Mouse (Mus musculus) brain, embryonic 14.5 days (tissue): ENCODE measurements around the gene Slbp. TPM values are rescaled to one million over a fixed set of nuclear protein-coding genes. Genes with fewer than 3 reads are reported as not detected.
A peak's percentile ranks its signal among the peaks of the same experiment; 100 is the strongest.

ENCODE experiments used
- DNase-seq: peaks from one replicate; pipeline ENCODE4 v3.0.0-alpha.2; 2011; ENCODE audit warnings: low read depth
- CTCF ChIP-seq: fragments of 200-500 bp; IDR thresholded peaks from 2 replicates; pipeline ENCODE4 v1.5.1; 2012; ENCODE audit warnings: inconsistent platforms, mild to moderate bottlenecking, moderate library complexity, borderline replicate concordance; ENCODE audit not compliant: insufficient read depth, insufficient read length; ENCODE audit errors: extremely low read depth
- POLR2A ChIP-seq: fragments of 200-500 bp; IDR thresholded peaks from 2 replicates; pipeline ENCODE4 v1.6.1; 2012; ENCODE audit warnings: mild to moderate bottlenecking, inconsistent platforms, borderline replicate concordance; ENCODE audit not compliant: poor library complexity, insufficient read depth, insufficient read length, severe bottlenecking; ENCODE audit errors: extremely low read depth
- polyA plus RNA-seq: library from polyadenylated mRNA; depleted of rRNA; stranded (reverse); fragments of >200 nt; gene quantifications from 2 replicates; pipeline ENCODE4 v1.2.3, GENCODE M21; 2012

Gene Slbp
- polyA plus RNA-seq, 1 experiment = 66.6 TPM

DNA sequence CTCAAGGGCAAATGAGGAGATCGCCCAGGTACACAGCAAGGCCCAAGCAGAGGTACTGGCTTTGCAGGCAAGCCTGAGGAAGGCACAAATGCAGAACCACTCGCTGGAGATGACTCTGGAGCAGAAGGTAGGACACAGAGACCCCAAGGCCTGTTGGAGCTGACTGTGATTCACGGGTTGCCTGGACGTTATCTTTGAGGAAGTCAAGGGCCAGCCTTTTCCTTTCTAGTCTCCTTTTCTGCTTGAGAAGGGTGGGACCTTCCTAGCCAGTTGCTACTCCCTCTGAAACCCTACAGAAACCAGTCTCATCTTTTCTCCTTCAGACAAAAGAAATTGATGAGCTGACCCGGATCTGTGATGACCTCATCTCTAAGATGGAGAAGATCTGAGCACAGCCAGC lies 19.3 kb upstream of the Slbp start:
- no peak for DNase-seq
- no peak for TF ChIP-seq POLR2A
- no peak for TF ChIP-seq CTCF

DNA sequence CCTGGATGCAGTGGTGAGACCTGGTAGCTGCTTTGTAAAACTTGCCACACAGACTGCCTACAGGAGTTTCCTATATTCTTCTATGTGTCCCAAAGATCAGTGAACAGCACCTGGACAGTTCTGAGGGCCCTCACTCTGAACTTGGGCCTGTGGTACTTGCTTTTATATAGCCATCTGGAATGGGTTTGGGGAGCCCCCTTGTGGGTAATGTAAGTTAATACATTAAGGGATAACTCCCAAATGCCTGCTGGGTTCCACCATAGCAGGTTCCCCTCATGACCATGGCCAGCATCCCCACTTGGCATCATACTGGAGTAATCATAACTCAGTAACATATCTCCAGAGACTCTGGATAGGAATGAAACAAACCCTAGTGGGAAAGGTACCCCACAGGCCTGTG lies 15.8 kb upstream of the Slbp start:
- DNase-seq = peak; percentile 48
- TF ChIP-seq POLR2A (no peak), CTCF (peak; percentile 45; the same call in 1 of the 2 replicates)

- TF ChIP-seq CTCF = no peak
- TF ChIP-seq POLR2A = no peak
- no peak for DNase-seq
Observed at GRCm38 (mm10) chr5:33658664-33659050, 6.3 kb upstream of the Slbp start.

GRCm38 (mm10) chr5:33657787-33658663 lies 5.7 kb upstream of the Slbp start, which contains the start of the genes Tacc3 and Tmem129:
Tacc3 (plus strand) TSS chr5:33658128.
Tmem129 (minus strand) TSS chr5:33658416.
- TF ChIP-seq POLR2A = peak; percentile 58; the same call in 1 of the 2 replicates
- no peak for TF ChIP-seq CTCF
- peak; percentile 100 for DNase-seq

DNA sequence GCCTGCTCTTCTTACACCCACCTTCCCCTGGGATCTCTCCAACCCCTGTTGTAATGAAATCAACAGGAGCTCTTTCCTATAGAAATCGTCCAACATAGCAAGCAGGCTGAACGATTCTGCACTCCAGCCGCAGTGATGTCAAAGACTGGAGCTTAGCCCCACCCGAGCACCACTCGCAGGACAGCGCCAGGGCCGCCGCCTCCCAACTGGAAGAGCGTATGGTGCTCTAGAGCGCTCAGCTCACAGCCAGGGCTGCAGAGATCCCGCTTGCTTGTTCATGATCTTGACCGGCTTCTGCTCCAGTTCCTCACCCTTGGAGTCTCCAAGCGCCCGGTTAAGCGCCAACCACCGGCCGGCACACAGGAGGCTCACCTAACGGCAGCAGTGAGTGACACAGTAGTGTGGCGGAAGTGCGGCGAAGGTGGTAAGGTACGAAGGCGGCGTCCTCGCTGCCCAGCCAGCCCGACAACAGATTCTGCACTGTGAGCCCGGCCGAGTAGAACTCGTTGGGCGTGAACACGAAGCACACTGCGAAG lies 4.9 kb upstream of the Slbp start:
- DNase-seq = no peak
- TF ChIP-seq CTCF (no peak), POLR2A (no peak)

DNA sequence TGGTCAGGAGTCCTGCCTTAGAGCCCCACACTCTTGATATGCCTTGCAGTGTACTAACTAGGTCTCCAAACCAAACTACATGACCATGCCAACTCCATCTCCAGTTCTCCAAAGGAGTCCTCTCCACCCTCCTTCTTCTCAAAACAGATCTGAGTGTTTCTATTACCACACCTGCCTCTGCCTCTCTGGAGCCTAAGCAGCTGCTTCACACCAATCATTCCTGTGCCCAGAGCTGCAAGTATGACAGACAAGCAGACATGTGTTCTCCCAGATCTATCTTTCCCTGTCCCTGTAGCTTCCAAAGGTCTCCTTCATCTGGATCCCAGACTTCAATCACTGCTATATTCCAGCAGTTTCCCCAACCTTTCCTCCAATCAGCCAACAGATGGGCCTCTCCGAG lies 4.4 kb upstream of the Slbp start:
- DNase-seq = no peak
- TF ChIP-seq CTCF = no peak
- no peak for TF ChIP-seq POLR2A

GRCm38 (mm10) chr5:33655251-33655840 lies 3.0 kb upstream of the Slbp start:
- DNase-seq = no peak
- TF ChIP-seq CTCF (no peak), POLR2A (no peak)

GRCm38 (mm10) chr5:33654424-33654823 lies 2.0 kb upstream of the Slbp start:
- TF ChIP-seq CTCF (no peak), POLR2A (no peak)
- no peak for DNase-seq

DNA sequence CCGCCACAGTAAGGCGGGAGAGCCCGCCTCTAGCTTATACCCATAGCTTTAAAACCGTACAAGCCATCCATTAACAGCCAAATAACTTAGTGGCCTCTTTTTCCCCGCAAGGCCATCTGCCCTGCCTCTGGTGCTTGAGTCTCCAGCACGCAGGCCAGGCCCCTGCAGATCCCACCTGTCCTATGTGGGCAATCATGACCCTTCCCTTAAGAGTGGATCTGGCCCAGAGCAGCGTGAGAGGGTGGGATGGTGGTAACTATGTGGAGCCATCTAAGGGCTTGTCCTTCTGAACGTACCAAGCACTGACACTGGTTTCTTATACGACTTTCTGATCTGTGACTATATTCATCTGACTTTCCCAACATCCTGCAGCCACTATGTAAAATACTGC lies 404 bp upstream of the Slbp start:
- no peak for TF ChIP-seq POLR2A
- no peak for TF ChIP-seq CTCF
- DNase-seq = no peak

- TF ChIP-seq CTCF (no peak), POLR2A (no peak)
- DNase-seq = peak; percentile 71
Observed at GRCm38 (mm10) chr5:33651541-33651920, 843 bp downstream of the Slbp start.

GRCm38 (mm10) chr5:33651017-33651416 lies 1.4 kb downstream of the Slbp start:
- TF ChIP-seq CTCF (no peak), POLR2A (no peak)
- DNase-seq = no peak

- DNase-seq = peak; percentile 66
- TF ChIP-seq CTCF (peak; percentile 60; the same call in 1 of the 2 replicates), POLR2A (no peak)
Observed at GRCm38 (mm10) chr5:33640652-33641051, 11.7 kb downstream of the Slbp start.

DNA sequence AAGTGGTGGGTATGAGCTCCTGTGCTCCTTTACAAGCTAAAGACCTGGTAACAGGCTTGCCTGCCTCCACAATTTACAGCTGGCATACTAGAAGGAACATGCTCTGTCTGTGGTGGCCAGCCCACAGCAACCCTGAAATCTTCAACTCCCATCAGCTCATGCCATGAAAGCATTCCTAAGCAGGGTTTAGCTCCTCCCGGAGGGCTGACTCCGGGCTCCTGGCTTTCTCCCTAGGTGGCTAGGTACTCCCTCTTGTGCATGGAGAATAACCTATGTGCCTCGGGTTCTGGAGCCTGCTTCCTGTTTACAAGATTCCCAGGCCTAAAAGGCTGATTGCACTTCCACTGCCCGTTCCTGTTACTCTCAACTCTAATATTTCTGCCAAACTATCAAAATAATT lies 13.5 kb downstream of the Slbp start:
- no peak for DNase-seq
- no peak for TF ChIP-seq CTCF
